Mouse (Mus musculus) myocyte (in vitro differentiated cells): ENCODE results near the gene Tmem39b. TPM values are rescaled to one million over a fixed set of nuclear protein-coding genes. Genes with fewer than 3 reads are reported as not detected.
"Not testable (repeated sequence)": the region's sequence is repeated elsewhere in the genome, so short reads cannot be mapped to it uniquely, and the experiment has no call there.

Experiments
- H3K27me3 ChIP-seq: one replicate; pipeline ENCODE4 v1.6.1; 2011; ENCODE audit not compliant: control insufficient read depth, insufficient read depth, insufficient read length
- H3K36me3 ChIP-seq: one replicate; pipeline ENCODE4 v1.6.1; 2011; ENCODE audit not compliant: control insufficient read depth, insufficient read depth
- H3K4me2 ChIP-seq: one replicate; pipeline ENCODE4 v1.6.1; 2011; ENCODE audit warnings: low read depth, control low read depth
- H3K4me3 ChIP-seq: one replicate; pipeline ENCODE4 v1.5.1; 2011; ENCODE audit warnings: mild to moderate bottlenecking, control low read depth, moderate library complexity
- H3K79me2 ChIP-seq: one replicate; pipeline ENCODE4 v1.6.1; 2011; ENCODE audit not compliant: control insufficient read depth, insufficient read depth
- H3ac ChIP-seq: one replicate; pipeline ENCODE4 v1.6.1; 2011; ENCODE audit not compliant: control insufficient read depth, insufficient read length
- CEBPB ChIP-seq: IDR thresholded peaks from 2 replicates; pipeline ENCODE4 v1.6.1; 2011; ENCODE audit warnings: mild to moderate bottlenecking, moderate library complexity; ENCODE audit not compliant: poor library complexity, insufficient read depth, severe bottlenecking
- E2F4 ChIP-seq: IDR thresholded peaks from one replicate; pipeline ENCODE4 v1.6.1; 2011; ENCODE audit warnings: mild to moderate bottlenecking, control low read depth, moderate library complexity; ENCODE audit not compliant: insufficient read depth
- MAX ChIP-seq: IDR thresholded peaks from one replicate; pipeline ENCODE4 v1.6.1; 2011; ENCODE audit warnings: low read depth, mild to moderate bottlenecking, control low read depth
- MYOD1 ChIP-seq, 3 experiments: IDR thresholded peaks; one replicate each; pipeline ENCODE4 v1.6.1; 2011; ENCODE audit warnings: control low read depth in 2 of 3, low read depth in 2 of 3, mild to moderate bottlenecking in 2 of 3, moderate library complexity in 1 of 3; ENCODE audit not compliant: insufficient read length in 2 of 3, control insufficient read depth in 1 of 3
- MYOG ChIP-seq, 3 experiments: IDR thresholded peaks; one replicate each; pipeline ENCODE4 v1.6.1; 2011; ENCODE audit warnings: control low read depth in 2 of 3, low read depth in 2 of 3, mild to moderate bottlenecking in 2 of 3; ENCODE audit not compliant: insufficient read length in 2 of 3, control insufficient read depth in 1 of 3, insufficient read depth in 1 of 3
- POLR2A ChIP-seq: IDR thresholded peaks from one replicate; pipeline ENCODE4 v1.6.1; 2011; ENCODE audit warnings: low read depth, mild to moderate bottlenecking, control low read depth, moderate library complexity; ENCODE audit not compliant: insufficient read length
- POLR2AphosphoS2 ChIP-seq: IDR thresholded peaks from one replicate; pipeline ENCODE4 v1.6.1; 2011; ENCODE audit warnings: low read depth, control low read depth; ENCODE audit not compliant: insufficient read length
- REST ChIP-seq: IDR thresholded peaks from one replicate; pipeline ENCODE4 v1.6.1; 2011; ENCODE audit warnings: mild to moderate bottlenecking, control low read depth, moderate library complexity; ENCODE audit not compliant: insufficient read depth, insufficient read length
- SRF ChIP-seq: IDR thresholded peaks from one replicate; pipeline ENCODE4 v1.6.1; 2011; ENCODE audit warnings: low read depth; ENCODE audit not compliant: control insufficient read depth, insufficient read length
- TCF12 ChIP-seq: IDR thresholded peaks from one replicate; pipeline ENCODE4 v1.6.1; 2011; ENCODE audit warnings: mild to moderate bottlenecking, control low read depth; ENCODE audit not compliant: poor library complexity, insufficient read depth, severe bottlenecking
- TCF3 ChIP-seq: IDR thresholded peaks from one replicate; pipeline ENCODE4 v1.6.1; 2011; ENCODE audit warnings: low read depth, control low read depth; ENCODE audit not compliant: insufficient read length
- USF1 ChIP-seq: IDR thresholded peaks from one replicate; pipeline ENCODE4 v1.6.1; 2011; ENCODE audit warnings: low read depth, mild to moderate bottlenecking, control low read depth, moderate library complexity
- polyA plus RNA-seq: library from polyadenylated mRNA; unstranded; fragments of >200 nt; fragmentation: generic; extraction: Trizol; gene quantifications from one replicate; pipeline ENCODE4 v1.2.1, GENCODE M21; 2012; ENCODE audit warnings: missing spikeins

Tmem39b gene
- polyA plus RNA-seq, 1 experiment: 9.7 TPM

DNA sequence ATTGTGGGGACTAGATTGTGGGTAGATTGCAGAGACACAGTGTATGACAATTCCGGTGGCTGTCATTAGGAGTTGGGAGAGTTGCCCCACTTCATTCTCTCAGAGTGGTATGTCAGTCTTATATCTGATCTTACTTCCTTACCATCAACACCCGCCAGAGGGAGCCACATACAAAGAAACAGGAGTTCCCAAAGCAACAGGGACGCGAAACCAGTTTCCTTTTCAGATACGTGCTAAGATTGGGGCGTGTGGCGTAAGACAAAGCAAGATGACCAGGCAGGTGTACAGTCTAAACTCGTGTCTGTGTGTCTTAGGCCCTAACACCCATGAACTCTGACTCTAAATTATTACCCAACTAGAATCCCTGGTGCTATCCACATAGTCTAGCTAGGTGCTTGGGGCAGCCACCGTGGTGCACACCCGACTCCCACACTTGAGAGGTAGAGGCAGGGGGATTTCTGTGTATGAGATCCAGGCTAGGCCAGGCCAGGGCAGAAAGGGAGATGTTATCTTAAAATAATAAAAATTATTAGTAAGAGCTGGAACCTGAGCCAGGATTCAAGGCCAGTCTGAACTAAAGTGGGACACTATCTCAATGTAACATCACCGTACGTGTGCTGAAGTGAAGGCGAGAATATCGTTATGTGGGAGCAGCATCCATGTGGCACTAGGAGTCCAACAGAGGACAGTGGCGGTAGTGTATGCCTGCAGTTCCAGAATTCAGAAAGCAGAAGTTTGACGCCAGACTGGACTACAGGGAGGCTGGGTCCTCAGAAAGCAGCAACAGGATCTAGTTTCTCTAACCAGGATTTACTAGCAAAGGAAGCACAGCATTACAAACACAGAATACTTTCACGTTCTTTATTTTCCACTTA lies 5.1 kb upstream of the Tmem39b start:
- H3K27me3 ChIP-seq: no peaks in the 10 kb centered on the region
- H3ac ChIP-seq: no peak overlapping the region
- no peaks in the 10 kb centered on the region for H3K36me3 ChIP-seq
- no peaks in the 10 kb centered on the region for H3K79me2 ChIP-seq
- TF ChIP-seq USF1 (no peak), SRF (no peak), MYOD1 (IDR thresholded peaks at IDR 0.05; ENCODE audit: control insufficient read depth in 1 of 3, insufficient read length in 2 of 3, low read depth in 2 of 3) (no peak), POLR2A (no peak), TCF3 (no peak), REST (no peak), CEBPB (no peak), E2F4 (no peak), POLR2AphosphoS2 (no peak), MYOG (IDR thresholded peaks at IDR 0.05; ENCODE audit: control insufficient read depth in 1 of 3, insufficient read depth in 1 of 3, insufficient read length in 2 of 3, low read depth in 2 of 3) (no peak), TCF12 (no peak), MAX (no peak)
- no peak overlapping the region for H3K4me3 ChIP-seq
- H3K4me2 ChIP-seq: peak overlapping the region; percentile 38

DNA sequence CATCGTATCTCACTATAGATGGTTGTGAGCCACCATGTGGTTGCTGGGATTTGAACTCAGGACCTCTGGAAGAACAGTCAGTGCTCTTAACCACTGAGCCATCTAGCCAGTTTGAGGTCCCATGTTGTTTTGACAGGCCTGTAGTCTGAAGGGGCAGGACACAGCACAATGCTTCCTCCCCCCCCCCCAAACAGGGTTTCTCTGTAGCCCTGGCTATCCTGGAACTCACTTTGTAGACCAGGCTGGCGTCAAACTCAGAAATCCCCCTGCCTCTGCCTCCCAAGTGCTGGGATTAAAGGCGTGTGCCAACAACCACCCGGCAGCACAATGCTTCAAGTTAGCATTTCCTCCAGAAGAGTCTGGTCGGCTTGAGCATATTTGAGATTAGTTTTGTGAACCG lies 4.0 kb upstream of the Tmem39b start:
- peak; percentile 47 for TF ChIP-seq POLR2AphosphoS2
- not testable (repeated sequence) for H3K79me2 ChIP-seq, H3K4me2 ChIP-seq, H3K27me3 ChIP-seq, H3ac ChIP-seq, H3K4me3 ChIP-seq, H3K36me3 ChIP-seq

DNA sequence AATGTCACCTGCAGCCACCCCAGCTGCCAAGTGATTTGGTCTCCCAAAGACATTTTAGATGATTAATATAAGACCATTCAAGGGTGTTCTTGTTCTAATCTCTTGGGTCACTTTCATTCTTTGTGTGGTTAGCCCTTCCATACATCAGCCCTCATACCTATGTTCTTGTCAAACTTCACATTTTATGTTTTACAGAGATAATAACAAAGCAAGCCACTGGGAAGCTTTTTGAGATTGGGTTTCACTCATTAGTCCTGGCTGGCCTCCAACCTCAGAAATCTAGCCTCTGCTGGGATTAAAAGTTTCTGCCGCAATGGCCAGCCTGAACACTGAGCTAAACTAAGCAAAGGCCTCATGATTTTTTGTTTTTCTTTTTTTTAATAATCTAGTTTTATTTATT lies 3.6 kb upstream of the Tmem39b start:
- H3K36me3 ChIP-seq: no peaks in the 10 kb centered on the region
- no peak overlapping the region for H3K4me3 ChIP-seq
- peak; percentile 4 for TF ChIP-seq POLR2AphosphoS2
- TF ChIP-seq MAX: no peak
- H3K79me2 ChIP-seq: no peaks in the 10 kb centered on the region
- H3K27me3 ChIP-seq: no peaks in the 10 kb centered on the region
- H3ac ChIP-seq: no peak overlapping the region
- no peak overlapping the region for H3K4me2 ChIP-seq

DNA sequence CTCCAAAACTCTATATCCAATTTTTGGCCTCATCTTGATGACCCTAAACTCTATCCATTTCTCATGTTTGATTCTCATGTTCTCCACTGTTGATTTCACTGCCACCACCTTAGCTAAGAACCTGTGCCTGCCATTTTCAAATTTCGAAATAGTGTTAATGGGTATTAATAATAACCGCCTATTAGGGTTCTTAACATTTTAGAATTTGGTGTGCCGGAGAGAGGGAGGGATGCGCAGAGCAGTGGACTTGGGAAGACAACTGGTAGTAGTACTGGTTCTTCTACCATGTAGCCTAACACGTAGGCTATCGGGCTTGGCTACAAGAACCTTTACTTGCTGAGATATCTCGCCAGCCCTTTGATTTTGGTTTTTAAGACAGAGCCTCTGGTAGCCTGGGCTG lies 553 bp upstream of the Tmem39b start:
- H3K36me3 ChIP-seq: peaks cover 5% of the 10 kb centered on the region
- no peaks in the 10 kb centered on the region for H3K79me2 ChIP-seq
- no peak for TF ChIP-seq E2F4
- TF ChIP-seq TCF12: no peak
- TF ChIP-seq SRF: no peak
- TF ChIP-seq POLR2A: no peak
- no peak for TF ChIP-seq POLR2AphosphoS2
- TF ChIP-seq MYOG (IDR thresholded peaks at IDR 0.05; ENCODE audit: control insufficient read depth in 1 of 3, insufficient read depth in 1 of 3, insufficient read length in 2 of 3, low read depth in 2 of 3): no peak
- TF ChIP-seq REST: no peak
- TF ChIP-seq MAX: no peak
- no peak for TF ChIP-seq USF1
- no peaks in the 10 kb centered on the region for H3K27me3 ChIP-seq
- peak overlapping the region; percentile 66 for H3K4me3 ChIP-seq
- H3K4me2 ChIP-seq: peak overlapping the region; percentile 97
- peak overlapping the region; percentile 74 for H3ac ChIP-seq

DNA sequence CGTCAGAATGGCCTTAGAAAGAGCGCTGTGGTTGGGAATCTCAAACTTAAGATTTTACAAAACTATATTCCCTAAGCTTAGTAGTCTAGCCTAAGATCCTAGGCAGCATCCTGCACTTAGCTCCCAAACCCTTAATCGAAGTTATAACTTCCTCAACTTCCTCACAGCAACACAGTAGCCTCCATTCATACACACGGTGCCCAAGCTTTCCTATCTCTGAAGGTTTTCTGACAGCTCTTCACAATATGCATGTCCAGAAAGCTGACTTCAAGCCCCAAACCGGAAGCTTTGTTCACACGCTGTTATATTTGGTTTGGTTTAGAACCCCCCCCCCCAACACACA lies 852 bp downstream of the Tmem39b start:
- H3ac ChIP-seq: peak overlapping the region; percentile 74
- peak overlapping the region; percentile 88 for H3K4me2 ChIP-seq
- peak overlapping the region; percentile 66 for H3K4me3 ChIP-seq
- H3K27me3 ChIP-seq: no peaks in the 10 kb centered on the region
- TF ChIP-seq MYOD1 (IDR thresholded peaks at IDR 0.05; ENCODE audit: control insufficient read depth in 1 of 3, insufficient read length in 2 of 3, low read depth in 2 of 3) (no peak), POLR2A (no peak), TCF12 (no peak), E2F4 (no peak), MYOG (IDR thresholded peaks at IDR 0.05; ENCODE audit: control insufficient read depth in 1 of 3, insufficient read depth in 1 of 3, insufficient read length in 2 of 3, low read depth in 2 of 3) (no peak), USF1 (no peak), SRF (no peak), MAX (no peak)
- no peaks in the 10 kb centered on the region for H3K79me2 ChIP-seq
- H3K36me3 ChIP-seq: peaks cover 5% of the 10 kb centered on the region
